Comparison of ENCODE assay signal across 21 mouse cellular contexts in the genomic region with DNA sequence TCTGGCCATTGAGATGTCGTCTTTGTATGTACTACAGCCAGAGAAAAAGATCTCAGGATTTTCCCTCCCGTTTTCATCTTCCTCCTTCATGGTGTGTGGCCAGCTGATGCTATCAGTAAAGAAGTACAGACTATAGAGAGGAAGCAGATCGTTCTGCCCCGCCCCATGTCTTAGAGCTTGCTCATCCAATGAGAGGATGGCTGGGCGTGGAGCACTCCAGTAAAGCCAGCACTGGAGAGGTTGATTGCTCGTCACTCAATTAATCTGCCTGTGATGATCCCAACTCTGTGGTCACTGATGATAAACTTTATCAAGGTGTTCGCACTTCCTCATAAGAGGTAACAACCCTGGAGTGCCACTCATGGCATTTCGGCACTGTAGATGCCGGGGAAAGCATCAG. TPM values are rescaled to one million over a fixed set of nuclear protein-coding genes. Genes with fewer than 3 reads are reported as not detected.
DNase-seq lines count a peak whose midpoint lies in the region; ATAC-seq and TF ChIP-seq lines count a peak whose summit lies in the region.
"Had no signal": no experiment of that assay in that cellular context is flagged by ENCODE, and none has a peak within 500 bp of the region (broad histone marks: within the 10 kb centered on the region; RNA-seq: fewer than 3 reads in every experiment).

No protein-coding gene starts in this region.

- H3K36me3 ChIP-seq in heart, embryonic 11.5 days (ENCODE audit: control insufficient read depth, insufficient read depth, low read length), result no peaks in the 10 kb centered on the region
- H3K36me3 ChIP-seq in intestine, postnatal 0 days (ENCODE audit: control insufficient read depth, insufficient read depth), result no peaks in the 10 kb centered on the region
- H3K36me3 ChIP-seq in kidney, adult 2 months (ENCODE audit: control insufficient read depth, insufficient read depth, low read length), result no peaks in the 10 kb centered on the region
- H3K36me3 ChIP-seq: embryonic facial prominence, embryonic 15.5 days; midbrain, embryonic 10.5 days had no signal

- TF ChIP-seq POLR2A in kidney, adult 2 months (IDR thresholded peaks at IDR 0.05; ENCODE audit: low read depth, low read length), result no peak

- H3K27ac ChIP-seq in heart, embryonic 11.5 days (ENCODE audit: low read depth, low read length), result no peak overlapping the region
- no peak overlapping the region for H3K27ac ChIP-seq in intestine, postnatal 0 days (ENCODE audit: low read depth, low read length)
- H3K27ac ChIP-seq in kidney, adult 2 months (ENCODE audit: insufficient read depth, low read depth, low read length), result no peak overlapping the region
- H3K27ac ChIP-seq: embryonic facial prominence, embryonic 15.5 days; hindbrain, embryonic 14.5 days; macrophage; midbrain, embryonic 10.5 days had no signal

- TF ChIP-seq CTCF in intestine, postnatal 0 days (IDR thresholded peaks at IDR 0.05; ENCODE audit: low read depth), result no peak
- no peak for TF ChIP-seq CTCF in kidney, adult 2 months (conservative IDR thresholded peaks at IDR 0.05; ENCODE audit: insufficient read depth, insufficient read length, low read depth, low read length)

- peaks cover 19% of the 10 kb centered on the region for H3K4me1 ChIP-seq in heart, embryonic 11.5 days (ENCODE audit: control insufficient read depth, insufficient read depth, low read length)
- 0 out of 2 replicates have a peak, but pooled peaks cover 4% of the 10 kb centered on the region for H3K4me1 ChIP-seq in intestine, postnatal 0 days (replicated peaks; ENCODE audit: control insufficient read depth, insufficient read depth, low read length)
- peaks cover 26% of the 10 kb centered on the region for H3K4me1 ChIP-seq in kidney, adult 2 months (ENCODE audit: control insufficient read depth, insufficient read depth, low read length)

- DNase-seq in heart, adult 11 months, result peak; percentile 89
- peak; percentile 53 for DNase-seq in ES-CJ7 (ENCODE audit: low read depth, low spot score)
- DNase-seq in lung, postnatal 10 days, result peak; percentile 65
- DNase-seq in cerebellum, adult 8-10 months, result no peak
- no peak for DNase-seq in kidney, adult 2 months
- no peak for DNase-seq in frontal cortex, postnatal 25 days (ENCODE audit: low spot score in 2 of 2)
- DNase-seq: adrenal gland, adult 2 months; cerebellum, postnatal 36 days; forebrain, postnatal 0 days; heart, postnatal 36 days; kidney, adult 11 months; kidney, postnatal 4 days; retina, postnatal 1 day; right cerebral cortex, postnatal 4 days had no signal

- no peaks in the 10 kb centered on the region for H3K27me3 ChIP-seq in heart, embryonic 11.5 days (ENCODE audit: control insufficient read depth, insufficient read depth, low read length)
- H3K27me3 ChIP-seq in intestine, postnatal 0 days (replicated peaks; ENCODE audit: control insufficient read depth, insufficient read depth, low read length), result no peaks in the 10 kb centered on the region
- no peaks in the 10 kb centered on the region for H3K27me3 ChIP-seq in kidney, adult 2 months (replicated peaks; ENCODE audit: control insufficient read depth, insufficient read depth, low read length)
- H3K27me3 ChIP-seq: embryonic facial prominence, embryonic 15.5 days had no signal

- no peak overlapping the region for H3K4me3 ChIP-seq in heart, embryonic 11.5 days (ENCODE audit: low read depth, low read length)
- no peak overlapping the region for H3K4me3 ChIP-seq in intestine, postnatal 0 days (ENCODE audit: low read depth, low read length)
- H3K4me3 ChIP-seq in kidney, adult 2 months (ENCODE audit: insufficient read depth, low read depth, low read length), result no peak overlapping the region
- H3K4me3 ChIP-seq: embryonic facial prominence, embryonic 15.5 days; midbrain, embryonic 10.5 days had no signal

- H3K9ac ChIP-seq in heart, embryonic 11.5 days (ENCODE audit: low read depth, low read length), result no peak overlapping the region
- H3K9ac ChIP-seq in intestine, postnatal 0 days (ENCODE audit: low read depth, low read length), result no peak overlapping the region
- H3K9ac ChIP-seq: embryonic facial prominence, embryonic 15.5 days; forebrain, postnatal 0 days; hindbrain, embryonic 14.5 days had no signal

- no peak overlapping the region for H3K4me2 ChIP-seq in heart, embryonic 11.5 days
- H3K4me2 ChIP-seq in intestine, postnatal 0 days (replicated peaks; ENCODE audit: low read depth), result no peak overlapping the region
- H3K4me2 ChIP-seq: embryonic facial prominence, embryonic 15.5 days; hindbrain, embryonic 14.5 days; liver, embryonic 11.5 days had no signal

- 48% methylated on average over 9 of the region's 9 CpGs for WGBS in heart, embryonic 11.5 days (ENCODE audit: insufficient replicate concordance)
- WGBS in intestine, postnatal 0 days, result 53% methylated on average over 9 of the region's 9 CpGs
- 61% methylated on average over 9 of the region's 9 CpGs for WGBS in kidney, adult 2 months

- H3K9me3 ChIP-seq in heart, embryonic 11.5 days (replicated peaks; ENCODE audit: control insufficient read depth, low read length), result no peaks in the 10 kb centered on the region
- H3K9me3 ChIP-seq in intestine, postnatal 0 days (ENCODE audit: control insufficient read depth), result no peaks in the 10 kb centered on the region
- H3K9me3 ChIP-seq: embryonic facial prominence, embryonic 15.5 days; midbrain, embryonic 10.5 days had no signal

- ATAC-seq in heart, embryonic 11.5 days (replicated peaks; ENCODE audit: insufficient number of reproducible peaks, low FRiP score, low TSS enrichment), result no peak
- ATAC-seq in intestine, postnatal 0 days, result peak; percentile 83
- ATAC-seq: forebrain, postnatal 0 days had no signal

RNA-seq across cellular contexts. Expression of gene Apbb2, which starts 18.7 kb away (rescaled TPM):
- polyA plus RNA-seq in heart, embryonic 11.5 days (2014; fragmentation: Nextera tagmentation; extraction: Ambion mirVana), result 25.9 and 28.0 TPM in 2 replicates
- 18.7 and 21.7 TPM in 2 replicates for polyA plus RNA-seq in intestine, postnatal 0 days (2015; fragmentation: Nextera tagmentation; extraction: Ambion mirVana)
- polyA plus RNA-seq in kidney, adult 2 months (2012; rRNA removed), result 21.4 and 27.7 TPM in 2 replicates

Comparison
In these comparisons a context has a peak if more than half of its experiments do, and no peak if none do; other contexts are left out.
1. DNase-seq: peak in heart, adult 11 months (single experiment), ES-CJ7 (single experiment) and lung, postnatal 10 days (single experiment); none in cerebellum, adult 8-10 months (single experiment), kidney, adult 2 months (single experiment) and frontal cortex, postnatal 25 days (0 of 2).